In the genomic region with DNA sequence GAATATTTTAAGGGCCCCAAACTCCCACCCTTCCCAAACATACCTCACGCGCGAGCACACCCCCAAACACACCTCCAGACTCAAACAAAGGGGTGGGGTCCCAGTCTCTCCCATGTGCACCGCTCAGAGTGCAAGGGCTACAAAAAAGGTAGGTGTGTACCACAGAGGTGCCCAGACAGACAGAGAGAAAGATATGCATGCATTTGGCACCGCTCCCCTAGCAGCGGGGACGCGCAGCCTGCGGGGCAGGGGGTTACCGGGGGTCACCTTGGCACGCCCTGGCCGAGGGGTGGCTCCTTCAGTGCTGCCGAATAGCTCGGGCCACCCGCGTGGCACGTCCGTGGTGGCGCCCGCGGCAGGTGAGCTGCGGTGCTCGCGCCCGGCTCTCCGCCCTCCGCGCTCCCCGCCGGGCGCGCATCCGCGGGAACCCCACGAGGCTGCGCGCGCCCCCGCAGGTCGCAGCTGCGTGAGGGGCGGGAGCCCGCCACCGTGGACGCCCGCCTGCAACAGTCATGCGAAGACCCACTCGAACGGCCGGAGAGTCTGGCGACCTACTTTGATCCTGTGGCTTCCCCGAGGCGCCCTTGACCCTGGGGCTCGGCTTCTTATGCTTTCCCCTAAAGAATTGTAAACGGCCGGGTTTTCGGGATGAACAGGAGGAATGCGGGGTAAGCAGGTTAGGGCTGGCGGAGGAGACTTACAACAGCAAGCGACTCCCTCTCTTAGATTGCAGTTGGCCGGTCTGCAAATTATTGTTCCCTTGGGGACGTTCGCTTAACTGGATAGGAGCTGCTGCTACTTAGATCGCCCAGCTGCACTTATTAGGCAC, we compare ENCODE assay signal across 9 mouse cellular contexts. TPM values are rescaled to one million over a fixed set of nuclear protein-coding genes. Genes with fewer than 3 reads are reported as not detected.
DNase-seq lines count a peak whose midpoint lies in the region; ATAC-seq and TF ChIP-seq lines count a peak whose summit lies in the region.
"Had no signal": no experiment of that assay in that cellular context is flagged by ENCODE, and none has a peak within 500 bp of the region (broad histone marks: within the 10 kb centered on the region; RNA-seq: fewer than 3 reads in every experiment).

A gene (minus strand): TSS at position 762 of the 829 bp plus-strand sequence.

- no peaks in the 10 kb centered on the region for H3K36me3 ChIP-seq in heart, embryonic 15.5 days
- no peaks in the 10 kb centered on the region for H3K36me3 ChIP-seq in heart, adult 2 months (ENCODE audit: control insufficient read depth, insufficient read depth, low read length)
- H3K36me3 ChIP-seq in forebrain, embryonic 15.5 days: no peaks in the 10 kb centered on the region
- H3K36me3 ChIP-seq in midbrain, embryonic 14.5 days (ENCODE audit: control insufficient read depth, insufficient read depth, low read length): no peaks in the 10 kb centered on the region

- H3K27ac ChIP-seq in heart, embryonic 15.5 days: no peak within 1 kb of the TSS
- H3K27ac ChIP-seq in heart, adult 2 months: no peak within 1 kb of the TSS
- H3K27ac ChIP-seq in bone marrow, adult 2 months (ENCODE audit: control insufficient read depth, insufficient read depth, low read depth, low read length, poor library complexity): no peak within 1 kb of the TSS; the same call in 1 of the 2 replicates
- H3K27ac ChIP-seq in forebrain, embryonic 15.5 days (replicated peaks): peak within 1 kb of the TSS; percentile 16; the same call in 1 of the 2 replicates
- no peak within 1 kb of the TSS for H3K27ac ChIP-seq in midbrain, embryonic 14.5 days (replicated peaks; ENCODE audit: low read depth, low read length)

- TF ChIP-seq EP300 in heart, adult 2 months (IDR thresholded peaks at IDR 0.05; ENCODE audit: insufficient read depth, low read depth, low read length): no peak

- peaks cover 11% of the 10 kb centered on the region for H3K4me1 ChIP-seq in heart, embryonic 15.5 days (replicated peaks)
- no peaks in the 10 kb centered on the region for H3K4me1 ChIP-seq in heart, adult 2 months (ENCODE audit: control insufficient read depth, insufficient read depth, low read length)
- H3K4me1 ChIP-seq in bone marrow, adult 2 months (ENCODE audit: control insufficient read depth, insufficient read depth, low read length): no peaks in the 10 kb centered on the region; the same call in 1 of the 2 replicates
- H3K4me1 ChIP-seq in forebrain, embryonic 15.5 days: peaks cover 20% of the 10 kb centered on the region
- no peaks in the 10 kb centered on the region for H3K4me1 ChIP-seq in midbrain, embryonic 14.5 days (ENCODE audit: control insufficient read depth, insufficient read depth, low read length)

- H3K9ac ChIP-seq in heart, embryonic 15.5 days: no peak within 1 kb of the TSS
- no peak within 1 kb of the TSS for H3K9ac ChIP-seq in heart, adult 2 months (ENCODE audit: low read depth, low read length)
- H3K9ac ChIP-seq in forebrain, embryonic 15.5 days (replicated peaks): peak within 1 kb of the TSS; percentile 67
- peak within 1 kb of the TSS; percentile 78 for H3K9ac ChIP-seq in midbrain, embryonic 14.5 days (replicated peaks; ENCODE audit: low read length)

- H3K27me3 ChIP-seq in heart, embryonic 15.5 days: peaks cover 54% of the 10 kb centered on the region
- peaks cover 2% of the 10 kb centered on the region; the same call in 1 of the 2 replicates for H3K27me3 ChIP-seq in heart, adult 2 months (ENCODE audit: control insufficient read depth, insufficient read depth, low read length)
- peaks cover 22% of the 10 kb centered on the region for H3K27me3 ChIP-seq in forebrain, embryonic 15.5 days
- peaks cover 30% of the 10 kb centered on the region for H3K27me3 ChIP-seq in midbrain, embryonic 14.5 days (ENCODE audit: control insufficient read depth, insufficient read depth, low read length)

- TF ChIP-seq CTCF in heart, adult 2 months (IDR thresholded peaks at IDR 0.05): no peak
- no peak for TF ChIP-seq CTCF in bone marrow, adult 2 months (IDR thresholded peaks at IDR 0.05; ENCODE audit: control insufficient read depth, insufficient read depth, low read length)

- no peak for ATAC-seq in heart, embryonic 15.5 days (replicated peaks; ENCODE audit: insufficient number of reproducible peaks, insufficient read depth, low FRiP score, low read depth)
- ATAC-seq in forebrain, embryonic 15.5 days (replicated peaks): peak; percentile 81
- peak; percentile 55 for ATAC-seq in midbrain, embryonic 14.5 days (ENCODE audit: low FRiP score, low TSS enrichment)

- H3K4me2 ChIP-seq in heart, embryonic 15.5 days: peak within 1 kb of the TSS; percentile 90
- H3K4me2 ChIP-seq in forebrain, embryonic 15.5 days (replicated peaks): peak within 1 kb of the TSS; percentile 79
- peak within 1 kb of the TSS; percentile 85 for H3K4me2 ChIP-seq in midbrain, embryonic 14.5 days (ENCODE audit: low read length)

- DNase-seq in heart, adult 2 months: no peak
- DNase-seq in layer of hippocampus, postnatal 14 days (ENCODE audit: low spot score in 2 of 2): no peak
- peak; percentile 84 for DNase-seq in midbrain, embryonic 14.5 days
- DNase-seq in thymus, postnatal 0 days (ENCODE audit: low spot score): no peak
- no peak for DNase-seq in c-Kit-positive CD71-positive TER-119-positive erythroid progenitor cells, embryonic 14.5 days (ENCODE audit: low spot score)

- H3K9me3 ChIP-seq in heart, embryonic 15.5 days (replicated peaks): no peaks in the 10 kb centered on the region
- no peaks in the 10 kb centered on the region for H3K9me3 ChIP-seq in forebrain, embryonic 15.5 days
- no peaks in the 10 kb centered on the region for H3K9me3 ChIP-seq in midbrain, embryonic 14.5 days (ENCODE audit: control insufficient read depth, low read length)

- peak within 1 kb of the TSS; percentile 50 for H3K4me3 ChIP-seq in heart, embryonic 15.5 days
- H3K4me3 ChIP-seq in heart, adult 2 months: no peak within 1 kb of the TSS
- H3K4me3 ChIP-seq in bone marrow, adult 2 months (replicated peaks; ENCODE audit: control insufficient read depth, low read depth, low read length): peak within 1 kb of the TSS; percentile 23
- H3K4me3 ChIP-seq in forebrain, embryonic 15.5 days: peak within 1 kb of the TSS; percentile 57
- H3K4me3 ChIP-seq in midbrain, embryonic 14.5 days (replicated peaks; ENCODE audit: low read depth, low read length): peak within 1 kb of the TSS; percentile 61

- no peak for TF ChIP-seq POLR2A in heart, adult 2 months (IDR thresholded peaks at IDR 0.05; ENCODE audit: insufficient read depth, low read depth, low read length)
- TF ChIP-seq POLR2A in bone marrow, adult 2 months (IDR thresholded peaks at IDR 0.05; ENCODE audit: borderline replicate concordance, control insufficient read depth, low read depth, low read length): no peak

- H3K79me2 ChIP-seq in heart, adult 2 months (replicated peaks; ENCODE audit: control insufficient read depth, insufficient read depth, low read length): no peaks in the 10 kb centered on the region

- under 1% methylated on average over 64 of the region's 64 CpGs for WGBS in heart, embryonic 15.5 days
- WGBS in heart, adult 2 months: 2% methylated on average over 64 of the region's 64 CpGs
- 3% methylated on average over 64 of the region's 64 CpGs for WGBS in bone marrow, adult 2 months
- WGBS in forebrain, embryonic 15.5 days: under 1% methylated on average over 64 of the region's 64 CpGs
- under 1% methylated on average over 64 of the region's 64 CpGs for WGBS in midbrain, embryonic 14.5 days

- intact Hi-C loops in heart, adult 2 months (cut with DNase I): no loop called here

RNA-seq across cellular contexts. Expression of the gene that starts here (rescaled TPM):
- polyA plus RNA-seq in heart, embryonic 15.5 days (2015; fragmentation: Nextera tagmentation; extraction: Ambion mirVana): not detected in 2 replicates
- not detected for total RNA-seq in heart, adult 2 months (2021)
- polyA plus RNA-seq in heart, adult 2 months (2012; rRNA removed): 0.27 TPM in 1 of 2 replicates, not detected in the other
- 0.66 and 1.0 TPM in 2 replicates for polyA plus RNA-seq in bone marrow, adult 2 months (2011; ENCODE audit: insufficient read depth, insufficient read length, low replicate concordance, missing spikeins)
- 24.8 and 26.2 TPM in 2 replicates for polyA plus RNA-seq in forebrain, embryonic 15.5 days (2015; fragmentation: Nextera tagmentation; extraction: Ambion mirVana)
- total RNA-seq in layer of hippocampus, postnatal 14 days (2021): 10 to 100 TPM; 37.2 to 47.1 TPM
- 13.4 and 22.6 TPM in 2 replicates for polyA plus RNA-seq in midbrain, embryonic 14.5 days (2014; fragmentation: Nextera tagmentation; extraction: Ambion mirVana)
- polyA plus RNA-seq in thymus, postnatal 0 days (2015; fragmentation: Nextera tagmentation; extraction: Ambion mirVana): 0.26 TPM in 1 of 2 replicates, not detected in the other
- total RNA-seq: neutrophil, adult 5-6 weeks had no signal

Comparison
In these comparisons a context has a peak if more than half of its experiments do, and no peak if none do; other contexts are left out.
1. RNA of the gene that starts here (total RNA-seq): 37.2 to 47.1 TPM in layer of hippocampus, postnatal 14 days; not detected in heart, adult 2 months; every median in the first group is over 10 times any median in the second.
2. H3K9ac ChIP-seq: peak in forebrain, embryonic 15.5 days (single experiment) and midbrain, embryonic 14.5 days (single experiment); none in heart, embryonic 15.5 days (single experiment) and heart, adult 2 months (single experiment).
3. Peak in every context shown above with its lines, with median percentiles within 50 percentile points of each other: H3K4me2 ChIP-seq.